Mouse (Mus musculus): ENCODE data around the gene Cstf1.

- no peak for TF ChIP-seq CTCF (IDR thresholded peaks at IDR 0.05; ENCODE audit: low read depth)
- TF ChIP-seq EP300 (optimal IDR thresholded peaks at IDR 0.05): no peak
Measured at GRCm38 (mm10) chr2:172381341-172381740, 10.9 kb downstream of the Cstf1 start.
